Mouse (Mus musculus): ENCODE measurements around the gene Otogl.

Otogl gene

GRCm38 (mm10) chr10:107905274-107906034, 6.5 kb downstream of the Otogl start:
- no peak for DNase-seq (ENCODE audit: low spot score)

- no peak for DNase-seq (ENCODE audit: low spot score)
Observed at GRCm38 (mm10) chr10:107901958-107902357, 10.0 kb downstream of the Otogl start.

GRCm38 (mm10) chr10:107901204-107901879, 10.6 kb downstream of the Otogl start:
- no peak for DNase-seq (ENCODE audit: low spot score)

GRCm38 (mm10) chr10:107899946-107900345, 12.0 kb downstream of the Otogl start:
- no peak for DNase-seq (ENCODE audit: low spot score)

- no peak for DNase-seq (ENCODE audit: low spot score)
Observed at GRCm38 (mm10) chr10:107896158-107896557, 15.8 kb downstream of the Otogl start.

- no peak for DNase-seq (ENCODE audit: low spot score)
Observed at GRCm38 (mm10) chr10:107894663-107895581, 17.0 kb downstream of the Otogl start.

DNA sequence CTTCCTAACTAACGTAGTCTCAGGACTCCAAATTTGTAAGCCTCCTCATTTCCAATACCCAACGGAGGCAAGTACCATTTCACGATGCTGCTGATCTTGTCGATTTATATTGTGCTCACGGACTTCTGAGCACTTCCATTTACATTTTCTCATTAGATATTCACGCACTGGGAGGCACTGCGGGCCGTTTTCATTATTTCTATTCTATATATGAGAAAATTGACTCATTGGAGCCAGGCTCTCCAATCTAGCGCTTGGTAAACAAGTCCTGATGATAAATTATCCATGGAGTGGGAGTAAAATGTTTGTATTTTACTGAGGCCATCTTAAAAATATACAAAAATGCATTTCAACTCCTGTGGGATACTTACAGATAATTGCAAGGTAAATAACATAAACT, 21.5 kb downstream of the Otogl start:
- no peak for DNase-seq (ENCODE audit: low spot score)

DNA sequence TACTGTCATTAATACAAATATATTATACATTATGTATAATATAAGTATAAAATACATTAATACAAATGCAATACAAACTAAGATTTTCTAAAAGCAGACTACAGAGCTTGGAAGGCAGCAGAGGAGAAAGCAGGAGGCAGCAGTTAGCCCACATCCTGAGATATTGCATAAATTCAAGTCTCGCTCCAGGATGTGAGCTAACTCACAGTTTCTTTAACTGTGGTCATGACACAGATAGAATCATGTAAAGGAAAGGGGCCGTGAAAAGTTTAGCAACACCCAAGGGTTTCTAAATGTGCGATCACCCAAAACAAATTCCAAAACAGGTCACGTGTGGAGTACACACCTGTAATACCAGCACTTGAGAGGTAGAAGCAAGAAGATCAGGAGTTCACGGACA, 39.4 kb downstream of the Otogl start:
- DNase-seq (ENCODE audit: low spot score): no peak

GRCm38 (mm10) chr10:107872109-107872508, 39.8 kb downstream of the Otogl start:
- DNase-seq (ENCODE audit: low spot score): no peak

- no peak for DNase-seq (ENCODE audit: low spot score)
Observed at GRCm38 (mm10) chr10:107870540-107870939, 41.4 kb downstream of the Otogl start.

GRCm38 (mm10) chr10:107868904-107869303, 43.0 kb downstream of the Otogl start:
- DNase-seq (ENCODE audit: low spot score): no peak

DNA sequence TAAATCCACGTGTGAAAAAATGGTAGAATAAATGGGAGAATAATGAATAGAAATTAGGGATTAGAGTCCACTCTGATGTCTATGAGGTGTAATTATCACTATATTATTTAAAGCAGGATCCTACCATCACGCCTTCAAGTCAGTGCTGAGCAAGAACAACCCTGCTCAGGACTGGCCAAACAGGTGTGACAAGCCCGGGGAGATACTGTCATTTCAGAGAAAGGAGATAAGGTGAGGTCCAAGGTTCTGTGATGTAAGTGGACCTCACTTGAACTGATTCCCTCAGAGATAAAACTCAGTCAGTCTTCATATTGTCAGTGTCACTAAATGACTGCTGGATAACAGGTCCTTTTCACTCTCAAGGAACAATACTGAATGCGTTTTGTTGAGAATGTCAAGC, 44.5 kb downstream of the Otogl start:
- no peak for DNase-seq (ENCODE audit: low spot score)

- no peak for DNase-seq (ENCODE audit: low spot score)
Observed at GRCm38 (mm10) chr10:107860235-107860917, 51.6 kb downstream of the Otogl start.

GRCm38 (mm10) chr10:107859220-107859619, 52.7 kb downstream of the Otogl start:
- no peak for DNase-seq (ENCODE audit: low spot score)

DNA sequence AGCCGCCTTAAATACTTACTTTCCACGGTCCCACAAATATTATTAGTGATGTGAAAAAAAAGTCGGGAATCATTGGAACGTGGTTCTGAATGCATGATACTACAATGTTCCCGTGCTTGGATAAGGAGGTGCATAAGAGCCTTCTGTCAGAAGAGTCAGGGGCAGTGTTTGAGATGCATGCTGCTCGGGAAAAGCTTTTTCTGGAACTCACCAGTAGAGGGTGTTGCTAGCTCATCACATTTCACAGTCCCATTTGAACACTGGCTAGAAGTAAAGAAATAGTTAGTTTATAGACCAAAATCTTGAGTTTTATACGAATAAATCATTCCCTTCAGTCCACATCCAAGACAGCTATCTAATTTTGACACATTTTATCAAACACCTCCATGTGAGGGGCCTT, 53.2 kb downstream of the Otogl start:
- no peak for DNase-seq (ENCODE audit: low spot score)

- DNase-seq (ENCODE audit: low spot score): no peak
Observed at GRCm38 (mm10) chr10:107844906-107845305, 67.0 kb downstream of the Otogl start.

DNA sequence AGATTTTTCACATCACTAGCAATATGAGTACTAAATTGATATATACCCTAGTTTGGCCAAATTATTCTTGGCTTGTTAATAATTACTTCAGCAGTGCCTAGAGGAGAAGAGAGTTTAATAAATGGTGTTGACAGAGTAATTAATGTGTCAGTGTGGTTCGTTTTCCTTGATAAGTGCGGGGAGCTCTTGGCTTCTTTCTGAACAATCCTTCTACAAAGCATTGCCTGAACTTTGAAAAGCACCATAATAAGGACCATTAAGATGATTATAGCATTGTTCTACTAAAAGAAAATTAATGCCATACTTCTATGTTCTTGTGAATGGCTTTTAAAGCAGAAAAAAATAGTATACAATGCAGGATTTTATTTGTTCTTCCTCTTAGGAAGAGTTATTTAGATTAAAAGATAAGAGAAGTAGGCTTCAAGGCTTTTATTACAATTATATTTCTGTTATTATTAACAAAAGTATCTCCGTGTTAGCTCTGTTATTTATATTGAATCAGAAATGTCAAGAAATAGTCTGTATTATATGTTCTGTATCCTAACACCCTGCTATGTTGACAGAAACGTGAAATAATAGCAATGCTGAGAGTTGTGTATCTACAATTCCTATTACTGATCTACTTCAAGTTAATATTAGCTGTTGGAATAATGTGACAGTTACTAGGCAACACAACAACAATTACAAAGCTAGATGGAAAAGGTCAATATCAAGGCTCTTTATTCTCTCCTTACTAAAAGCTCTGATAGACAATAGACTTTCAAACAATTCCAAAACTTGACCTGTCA, 77.3 kb downstream of the Otogl start:
- DNase-seq (ENCODE audit: low spot score): no peak

GRCm38 (mm10) chr10:107829151-107829550, 82.8 kb downstream of the Otogl start:
- DNase-seq (ENCODE audit: low spot score): no peak

DNA sequence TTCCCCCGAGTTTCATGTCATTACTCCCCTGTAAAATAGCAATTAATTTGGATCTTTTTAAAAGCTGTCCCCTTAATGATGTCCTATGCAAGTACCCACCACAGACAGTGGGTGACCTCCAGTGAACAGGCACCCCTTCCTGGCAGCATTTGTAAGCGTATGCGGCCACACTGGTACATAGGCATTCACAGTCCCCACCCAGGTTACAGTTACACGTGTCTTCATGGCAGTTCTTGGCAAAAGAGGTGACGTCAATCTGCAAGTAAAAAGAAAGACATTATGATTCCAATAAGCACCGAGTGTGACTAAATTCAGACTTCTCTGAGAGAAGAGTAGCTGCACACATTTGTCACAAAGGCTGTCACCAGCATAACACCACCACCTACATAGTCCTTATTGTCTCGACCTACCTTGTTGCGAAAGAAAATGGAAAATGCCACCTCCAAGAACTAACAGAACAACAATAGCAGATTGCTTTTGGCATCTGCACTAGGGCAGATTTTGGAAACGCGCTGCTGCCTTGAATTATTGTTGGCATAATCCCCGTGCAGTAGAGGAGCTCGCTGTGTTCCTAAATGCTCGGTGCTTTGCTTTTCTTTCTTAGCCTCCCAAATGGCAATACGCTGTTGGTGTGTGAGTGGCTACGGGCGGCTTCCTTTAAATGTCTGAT, 98.0 kb downstream of the Otogl start:
- DNase-seq (ENCODE audit: low spot score): no peak

DNA sequence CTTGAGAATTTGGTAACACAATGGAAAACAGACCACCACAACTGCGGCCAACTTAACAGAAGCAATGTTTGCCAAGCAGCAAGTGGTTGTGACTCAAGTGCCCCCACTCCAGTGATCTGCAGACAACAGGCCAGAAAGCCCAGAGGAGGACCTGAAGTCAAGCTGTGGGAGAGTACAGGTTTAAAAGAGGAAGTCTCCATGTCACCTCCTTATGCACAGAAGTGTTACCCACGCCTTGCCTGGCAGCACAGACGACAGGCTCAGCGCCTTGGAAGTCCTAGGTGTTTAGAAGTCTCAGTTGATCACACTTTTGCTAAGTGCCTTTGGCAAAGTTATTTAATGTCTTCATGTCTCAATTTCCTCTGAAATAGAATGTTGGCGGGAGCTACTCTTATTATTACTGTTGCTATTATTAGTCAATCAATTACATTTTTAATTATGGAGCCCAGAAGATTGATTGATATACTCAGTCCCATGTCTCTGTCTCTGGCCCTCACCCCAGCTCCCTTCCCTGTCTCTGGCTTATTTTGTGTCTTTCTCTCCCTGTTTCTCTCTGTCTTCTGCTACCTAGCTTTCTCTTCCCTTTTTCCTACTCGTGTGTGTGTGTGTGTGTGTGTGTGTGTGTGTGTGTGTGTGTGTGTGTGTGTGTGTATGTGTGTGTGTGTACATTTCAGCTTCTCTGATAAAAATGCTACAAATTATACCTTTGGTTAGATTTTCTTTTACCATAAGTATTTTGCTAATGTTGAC, 101.1 kb downstream of the Otogl start:
- DNase-seq (ENCODE audit: low spot score): no peak
